Mouse (Mus musculus) testis, postnatal 14 days (tissue): ENCODE results near the gene Ptpn7.
"Not testable (repeated sequence)": the region's sequence is repeated elsewhere in the genome, so short reads cannot be mapped to it uniquely, and the experiment has no call there.

Source experiments
- DNase-seq: peaks from one replicate; pipeline ENCODE4 v3.0.0; 2021; ENCODE audit warnings: low spot score

Gene Ptpn7

GRCm38 (mm10) chr1:135132473-135132872, at the start of gene Ptpn7:
Ptpn7 (plus strand) TSS chr1:135132700.
- DNase-seq: peak; percentile 62

- DNase-seq: no peak
These were observed 49.0 kb upstream of the Ptpn7 start for GRCm38 (mm10) chr1:135083465-135083864.

- no peak for DNase-seq
These were observed 47.1 kb upstream of the Ptpn7 start for GRCm38 (mm10) chr1:135085296-135085871.

GRCm38 (mm10) chr1:135086015-135086414, 46.5 kb upstream of the Ptpn7 start:
- DNase-seq: no peak

GRCm38 (mm10) chr1:135087414-135087813, 45.1 kb upstream of the Ptpn7 start:
- no peak for DNase-seq

- DNase-seq: no peak
These were observed 42.9 kb upstream of the Ptpn7 start for GRCm38 (mm10) chr1:135089626-135090025.

- no peak for DNase-seq
These were observed 41.6 kb upstream of the Ptpn7 start for GRCm38 (mm10) chr1:135090914-135091313.

- no peak for DNase-seq
These were observed 37.8 kb upstream of the Ptpn7 start for GRCm38 (mm10) chr1:135094723-135095122.

GRCm38 (mm10) chr1:135095189-135095588, 37.3 kb upstream of the Ptpn7 start:
- DNase-seq: no peak

GRCm38 (mm10) chr1:135096312-135096711, 36.2 kb upstream of the Ptpn7 start:
- DNase-seq: no peak

GRCm38 (mm10) chr1:135097441-135097840, 35.1 kb upstream of the Ptpn7 start:
- DNase-seq: no peak

GRCm38 (mm10) chr1:135098441-135098840, 34.1 kb upstream of the Ptpn7 start:
- no peak for DNase-seq

GRCm38 (mm10) chr1:135100400-135100799, 32.1 kb upstream of the Ptpn7 start:
- DNase-seq: no peak

- no peak for DNase-seq
These were observed 27.4 kb upstream of the Ptpn7 start, which contains the start of gene Lgr6 for GRCm38 (mm10) chr1:135105124-135105523. Lgr6 (minus strand) TSS chr1:135105276.

GRCm38 (mm10) chr1:135105951-135106350, 26.5 kb upstream of the Ptpn7 start:
- peak; percentile 68 for DNase-seq

- no peak for DNase-seq
These were observed 23.9 kb upstream of the Ptpn7 start for GRCm38 (mm10) chr1:135108611-135109010.

- peak; percentile 39 for DNase-seq
These were observed 22.4 kb upstream of the Ptpn7 start for GRCm38 (mm10) chr1:135110075-135110474.

- DNase-seq: not testable (repeated sequence)
These were observed 21.2 kb upstream of the Ptpn7 start for GRCm38 (mm10) chr1:135111271-135111670.

GRCm38 (mm10) chr1:135112661-135113060, 19.8 kb upstream of the Ptpn7 start:
- DNase-seq: no peak

GRCm38 (mm10) chr1:135124573-135125363, 7.7 kb upstream of the Ptpn7 start:
- no peak for DNase-seq

GRCm38 (mm10) chr1:135125990-135126389, 6.5 kb upstream of the Ptpn7 start:
- DNase-seq: peak; percentile 52

GRCm38 (mm10) chr1:135126443-135127027, 6.0 kb upstream of the Ptpn7 start:
- no peak for DNase-seq

- no peak for DNase-seq
These were observed 4.5 kb upstream of the Ptpn7 start for GRCm38 (mm10) chr1:135128011-135128441.
